ENCODE assay signal across 11 mouse cellular contexts in the genomic region with DNA sequence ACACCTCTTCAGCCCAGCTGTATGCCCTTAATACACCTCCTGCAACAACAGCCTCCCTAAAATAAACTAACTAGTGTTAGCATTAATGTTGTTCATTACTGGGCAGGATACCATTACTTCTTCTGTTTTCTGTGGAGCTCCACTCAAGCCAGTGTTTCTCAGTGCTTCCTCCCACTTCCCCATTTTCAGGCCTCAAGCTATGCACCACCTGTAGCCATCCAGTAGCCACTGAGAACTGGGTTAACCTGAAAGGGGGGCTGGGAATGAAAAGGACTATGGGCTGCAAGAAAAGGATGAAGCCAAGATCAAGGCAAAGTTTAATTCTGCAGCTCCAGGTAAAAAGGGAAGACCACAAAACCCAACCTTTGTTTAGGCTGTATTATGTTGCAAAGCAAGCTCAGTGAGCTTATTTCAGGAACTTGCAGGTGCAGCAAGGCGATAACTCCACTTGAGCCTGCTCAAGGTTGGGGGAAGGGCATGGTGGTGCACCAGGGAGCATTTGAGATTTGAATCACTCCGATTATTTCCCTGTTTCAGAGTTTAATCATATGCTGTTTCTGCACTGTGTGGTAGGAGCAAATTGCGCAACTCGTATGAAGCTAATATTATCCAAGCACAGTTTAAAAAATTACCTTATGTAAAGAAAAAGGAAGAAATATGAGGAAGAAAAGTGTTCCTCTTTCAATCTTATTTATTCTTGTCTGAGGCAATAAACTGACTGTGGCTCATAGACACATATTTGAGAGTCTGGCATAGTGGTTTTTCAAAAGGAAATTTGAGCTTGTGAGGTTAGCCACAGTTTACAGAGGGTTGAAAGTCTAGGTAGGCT. TPM values are rescaled to one million over a fixed set of nuclear protein-coding genes. Genes with fewer than 3 reads are reported as not detected.
DNase-seq lines count a peak whose midpoint lies in the region; ATAC-seq and TF ChIP-seq lines count a peak whose summit lies in the region.
"Had no signal": no experiment of that assay in that cellular context is flagged by ENCODE, and none has a peak within 500 bp of the region (broad histone marks: within the 10 kb centered on the region; RNA-seq: fewer than 3 reads in every experiment).

No protein-coding gene starts in this region.

- H3K4me3 ChIP-seq in intestine, postnatal 0 days (ENCODE audit: low read depth, low read length), result no peak overlapping the region
- no peak overlapping the region for H3K4me3 ChIP-seq in lung, embryonic 14.5 days (ENCODE audit: low read depth, low read length)
- no peak overlapping the region for H3K4me3 ChIP-seq in stomach, embryonic 15.5 days (replicated peaks)
- H3K4me3 ChIP-seq: heart, embryonic 15.5 days had no signal

- no peak overlapping the region for H3K4me2 ChIP-seq in intestine, postnatal 0 days (replicated peaks; ENCODE audit: low read depth)
- H3K4me2 ChIP-seq in lung, embryonic 14.5 days, result no peak overlapping the region
- H3K4me2 ChIP-seq in stomach, embryonic 15.5 days, result no peak overlapping the region
- H3K4me2 ChIP-seq: heart, embryonic 15.5 days had no signal

- H3K9me3 ChIP-seq in intestine, postnatal 0 days (ENCODE audit: control insufficient read depth), result peaks cover 11% of the 10 kb centered on the region; the same call in 1 of the 2 replicates
- no peaks in the 10 kb centered on the region for H3K9me3 ChIP-seq in lung, embryonic 14.5 days (ENCODE audit: low read depth, low read length)
- no peaks in the 10 kb centered on the region for H3K9me3 ChIP-seq in stomach, embryonic 15.5 days
- H3K9me3 ChIP-seq: heart, embryonic 15.5 days had no signal

- H3K4me1 ChIP-seq in intestine, postnatal 0 days (replicated peaks; ENCODE audit: control insufficient read depth, insufficient read depth, low read length), result no peaks in the 10 kb centered on the region
- H3K4me1 ChIP-seq in lung, embryonic 14.5 days (ENCODE audit: insufficient read depth), result no peaks in the 10 kb centered on the region
- no peaks in the 10 kb centered on the region for H3K4me1 ChIP-seq in stomach, embryonic 15.5 days
- H3K4me1 ChIP-seq: heart, embryonic 15.5 days had no signal

- H3K27ac ChIP-seq in intestine, postnatal 0 days (ENCODE audit: low read depth, low read length), result no peak overlapping the region
- H3K27ac ChIP-seq in lung, embryonic 14.5 days (ENCODE audit: low read depth), result peak overlapping the region; percentile 60; the same call in 1 of the 2 replicates
- peak overlapping the region; percentile 2; the same call in 1 of the 2 replicates for H3K27ac ChIP-seq in stomach, embryonic 15.5 days
- H3K27ac ChIP-seq: heart, embryonic 15.5 days had no signal

- DNase-seq in kidney, adult 11 months, result peak; percentile 14
- no peak for DNase-seq in kidney, adult 18-20 months
- peak; percentile 45 for DNase-seq in lung, embryonic 14.5 days
- no peak for DNase-seq in adrenal gland, postnatal 25 days
- DNase-seq in gastrocnemius, adult 8-10 months (ENCODE audit: low spot score in 2 of 2), result no peak
- no peak for DNase-seq in left cerebral cortex, adult 8-10 months (ENCODE audit: low spot score in 2 of 2)

- no peak overlapping the region for H3K9ac ChIP-seq in intestine, postnatal 0 days (ENCODE audit: low read depth, low read length)
- H3K9ac ChIP-seq in lung, embryonic 14.5 days, result no peak overlapping the region
- no peak overlapping the region for H3K9ac ChIP-seq in stomach, embryonic 15.5 days
- H3K9ac ChIP-seq: heart, embryonic 15.5 days had no signal

- ATAC-seq in intestine, postnatal 0 days, result peak; percentile 60; the same call in 1 of the 2 replicates
- peak; percentile 70 for ATAC-seq in lung, embryonic 14.5 days (ENCODE audit: insufficient read depth)
- ATAC-seq in stomach, embryonic 15.5 days (ENCODE audit: insufficient read depth, low FRiP score, low read depth), result peak; percentile 77; the same call in 1 of the 2 replicates
- ATAC-seq: midbrain, embryonic 16.5 days had no signal

- no peaks in the 10 kb centered on the region for H3K36me3 ChIP-seq in intestine, postnatal 0 days (ENCODE audit: control insufficient read depth, insufficient read depth)
- no peaks in the 10 kb centered on the region for H3K36me3 ChIP-seq in lung, embryonic 14.5 days (ENCODE audit: insufficient read depth)
- H3K36me3 ChIP-seq in stomach, embryonic 15.5 days, result no peaks in the 10 kb centered on the region
- H3K36me3 ChIP-seq: heart, embryonic 15.5 days had no signal

- no peak for TF ChIP-seq CTCF in intestine, postnatal 0 days (IDR thresholded peaks at IDR 0.05; ENCODE audit: low read depth)
- no peak for TF ChIP-seq CTCF in lung, embryonic 14.5 days (IDR thresholded peaks at IDR 0.05; ENCODE audit: low read depth)

- no peaks in the 10 kb centered on the region for H3K27me3 ChIP-seq in intestine, postnatal 0 days (replicated peaks; ENCODE audit: control insufficient read depth, insufficient read depth, low read length)
- no peaks in the 10 kb centered on the region for H3K27me3 ChIP-seq in lung, embryonic 14.5 days (ENCODE audit: insufficient read depth, low read length)
- H3K27me3 ChIP-seq in stomach, embryonic 15.5 days (replicated peaks), result no peaks in the 10 kb centered on the region
- H3K27me3 ChIP-seq: heart, embryonic 15.5 days had no signal

- WGBS in intestine, postnatal 0 days, result 38% methylated on average over 4 of the region's 4 CpGs
- WGBS in lung, embryonic 14.5 days, result 53% methylated on average over 4 of the region's 4 CpGs
- WGBS in stomach, embryonic 15.5 days, result 47% methylated on average over 4 of the region's 4 CpGs

RNA-seq across cellular contexts. Expression of a gene that starts 7.2 kb away (rescaled TPM):
- polyA plus RNA-seq in intestine, postnatal 0 days (2015; fragmentation: Nextera tagmentation; extraction: Ambion mirVana), result 0.09 and 0.20 TPM in 2 replicates
- polyA plus RNA-seq in lung, embryonic 14.5 days (2014; fragmentation: Nextera tagmentation; extraction: Ambion mirVana), result 2.7 and 2.8 TPM in 2 replicates
- polyA plus RNA-seq in stomach, embryonic 15.5 days (2015; fragmentation: Nextera tagmentation; extraction: Ambion mirVana), result 1.9 and 2.6 TPM in 2 replicates
- 0.46 and 0.90 TPM in 2 replicates for total RNA-seq in adrenal gland, postnatal 25 days (2021)
- under 1 TPM in 3 of 4 experiments, not detected in 1; 0.13 to 0.61 (median 0.22) TPM for total RNA-seq in gastrocnemius, adult 8-10 months (2022)
- total RNA-seq in left cerebral cortex, adult 8-10 months (2022), result under 1 TPM; 0.44 to 0.74 (median 0.58) TPM

RNA-seq across cellular contexts. Expression of a gene that starts 18.1 kb away (rescaled TPM):
- polyA plus RNA-seq in intestine, postnatal 0 days (2015; fragmentation: Nextera tagmentation; extraction: Ambion mirVana), result not detected in 2 replicates
- not detected in 2 replicates for polyA plus RNA-seq in lung, embryonic 14.5 days (2014; fragmentation: Nextera tagmentation; extraction: Ambion mirVana)
- not detected in 2 replicates for polyA plus RNA-seq in stomach, embryonic 15.5 days (2015; fragmentation: Nextera tagmentation; extraction: Ambion mirVana)
- not detected in 2 replicates for total RNA-seq in adrenal gland, postnatal 25 days (2021)
- total RNA-seq in gastrocnemius, adult 8-10 months (2022), result not detected
- not detected for total RNA-seq in left cerebral cortex, adult 8-10 months (2022)
- polyA plus RNA-seq: heart, embryonic 15.5 days; midbrain, embryonic 16.5 days had no signal

RNA-seq across cellular contexts. Expression of a gene that starts 35.9 kb away (rescaled TPM):
- 0.14 TPM in 2 replicates for polyA plus RNA-seq in intestine, postnatal 0 days (2015; fragmentation: Nextera tagmentation; extraction: Ambion mirVana)
- 0.12 and 0.20 TPM in 2 replicates for polyA plus RNA-seq in lung, embryonic 14.5 days (2014; fragmentation: Nextera tagmentation; extraction: Ambion mirVana)
- polyA plus RNA-seq in stomach, embryonic 15.5 days (2015; fragmentation: Nextera tagmentation; extraction: Ambion mirVana), result 0.19 TPM in 1 of 2 replicates, not detected in the other
- not detected in 2 replicates for total RNA-seq in adrenal gland, postnatal 25 days (2021)
- not detected for total RNA-seq in gastrocnemius, adult 8-10 months (2022)
- not detected for total RNA-seq in left cerebral cortex, adult 8-10 months (2022)

RNA-seq across cellular contexts. Expression of a gene that starts 47.4 kb away (rescaled TPM):
- polyA plus RNA-seq in intestine, postnatal 0 days (2015; fragmentation: Nextera tagmentation; extraction: Ambion mirVana), result 0.27 and 0.29 TPM in 2 replicates
- polyA plus RNA-seq in lung, embryonic 14.5 days (2014; fragmentation: Nextera tagmentation; extraction: Ambion mirVana), result 3.7 and 5.0 TPM in 2 replicates
- 1.2 and 1.6 TPM in 2 replicates for polyA plus RNA-seq in stomach, embryonic 15.5 days (2015; fragmentation: Nextera tagmentation; extraction: Ambion mirVana)
- 0.39 and 0.43 TPM in 2 replicates for total RNA-seq in adrenal gland, postnatal 25 days (2021)
- not detected for total RNA-seq in gastrocnemius, adult 8-10 months (2022)
- 1 to 10 TPM in 1 of 4 experiments, under 1 TPM in 1, not detected in 2; 0.46 to 1.3 TPM for total RNA-seq in left cerebral cortex, adult 8-10 months (2022)
- polyA plus RNA-seq: testis, adult 2 months had no signal

RNA-seq across cellular contexts. Expression of a gene that starts 58.9 kb away (rescaled TPM):
- 0.09 and 0.12 TPM in 2 replicates for polyA plus RNA-seq in intestine, postnatal 0 days (2015; fragmentation: Nextera tagmentation; extraction: Ambion mirVana)
- polyA plus RNA-seq in lung, embryonic 14.5 days (2014; fragmentation: Nextera tagmentation; extraction: Ambion mirVana), result 0.87 and 1.1 TPM in 2 replicates
- polyA plus RNA-seq in stomach, embryonic 15.5 days (2015; fragmentation: Nextera tagmentation; extraction: Ambion mirVana), result 0.12 and 0.13 TPM in 2 replicates
- total RNA-seq in adrenal gland, postnatal 25 days (2021), result 0.30 TPM in 1 of 2 replicates, not detected in the other
- total RNA-seq in gastrocnemius, adult 8-10 months (2022), result not detected
- total RNA-seq in left cerebral cortex, adult 8-10 months (2022), result under 1 TPM in 2 of 4 experiments, not detected in 2; 0.14 to 0.30 TPM
- polyA plus RNA-seq: testis, adult 2 months had no signal

Comparison
In these comparisons a context has a peak if more than half of its experiments do, and no peak if none do; other contexts are left out.
1. DNase-seq: peak in kidney, adult 11 months (single experiment) and lung, embryonic 14.5 days (single experiment); none in kidney, adult 18-20 months (single experiment), adrenal gland, postnatal 25 days (single experiment), gastrocnemius, adult 8-10 months (0 of 2) and left cerebral cortex, adult 8-10 months (0 of 2).
2. Peak in every context shown above with its lines, with median percentiles within 50 percentile points of each other: ATAC-seq.